Mouse (Mus musculus) right cerebral cortex, adult 2 months (tissue): ENCODE results near the gene Adnp.
"Not testable (repeated sequence)": the region's sequence is repeated elsewhere in the genome, so short reads cannot be mapped to it uniquely, and the experiment has no call there.

Source experiments
- DNase-seq, 2 experiments: peaks; one replicate each; pipeline ENCODE4 v3.0.0; 2021 to 2022; ENCODE audit warnings: low spot score in 2 of 2

Adnp gene

DNA sequence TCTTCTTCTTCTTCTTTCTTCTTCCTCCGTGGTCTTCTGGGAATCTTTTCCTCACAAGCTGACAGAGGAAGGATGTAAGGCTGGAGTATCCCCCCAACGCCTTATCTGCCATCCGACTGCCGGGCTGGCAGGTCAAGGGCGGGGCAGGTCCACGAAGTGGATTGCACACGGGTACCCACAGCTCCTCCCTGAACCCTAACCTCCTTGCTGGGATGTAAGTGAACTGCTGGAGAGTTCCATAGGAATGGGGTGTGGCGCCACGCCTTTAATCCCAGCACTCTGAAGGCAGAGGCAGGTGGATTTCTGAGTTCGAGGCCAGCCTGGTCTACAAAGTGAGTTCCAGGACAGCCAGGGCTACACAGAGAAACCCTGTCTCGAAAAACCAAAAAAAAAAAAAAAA lies 48.9 kb downstream of the Adnp start:
- DNase-seq = not testable (repeated sequence)

DNA sequence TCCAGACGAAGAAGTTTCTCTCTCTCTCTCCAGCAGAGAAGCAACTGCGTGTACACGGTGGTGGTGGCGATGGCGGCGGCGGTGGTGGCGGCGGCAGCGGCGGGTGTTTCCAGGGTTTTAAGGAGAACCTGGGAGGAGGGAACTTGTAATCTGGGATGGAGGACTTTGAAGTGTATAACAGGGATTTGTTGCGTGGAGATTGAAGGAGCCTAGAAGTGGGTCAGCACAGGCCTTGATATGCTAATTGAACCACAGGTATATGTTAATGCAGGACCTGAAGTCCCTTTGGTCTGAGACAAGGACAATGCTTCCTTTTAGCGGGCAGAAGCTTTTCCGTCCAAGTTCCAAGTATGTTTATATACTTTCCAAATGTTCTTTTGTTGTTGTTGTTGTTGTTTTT lies 50.6 kb downstream of the Adnp start:
- DNase-seq = no peak

DNA sequence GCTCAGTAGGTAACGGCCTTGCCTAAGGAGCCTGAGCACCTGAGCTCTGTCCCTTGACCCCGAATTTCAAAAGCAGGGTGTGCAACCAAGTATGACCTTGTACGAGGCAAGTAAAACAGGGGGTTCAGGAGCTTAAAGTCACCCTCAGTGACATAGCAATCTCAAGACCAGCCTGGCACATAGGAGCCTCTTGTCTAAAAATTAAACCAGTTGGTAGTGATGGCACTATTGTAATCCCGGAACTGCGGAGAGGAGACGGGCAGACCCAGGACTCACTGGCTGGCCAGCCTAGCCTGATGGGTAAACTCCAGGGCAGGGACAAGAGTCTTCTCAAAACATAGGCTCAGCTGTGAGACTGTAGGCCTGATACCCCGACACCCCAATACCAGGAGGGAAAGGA lies 51.2 kb downstream of the Adnp start:
- DNase-seq = no peak

DNA sequence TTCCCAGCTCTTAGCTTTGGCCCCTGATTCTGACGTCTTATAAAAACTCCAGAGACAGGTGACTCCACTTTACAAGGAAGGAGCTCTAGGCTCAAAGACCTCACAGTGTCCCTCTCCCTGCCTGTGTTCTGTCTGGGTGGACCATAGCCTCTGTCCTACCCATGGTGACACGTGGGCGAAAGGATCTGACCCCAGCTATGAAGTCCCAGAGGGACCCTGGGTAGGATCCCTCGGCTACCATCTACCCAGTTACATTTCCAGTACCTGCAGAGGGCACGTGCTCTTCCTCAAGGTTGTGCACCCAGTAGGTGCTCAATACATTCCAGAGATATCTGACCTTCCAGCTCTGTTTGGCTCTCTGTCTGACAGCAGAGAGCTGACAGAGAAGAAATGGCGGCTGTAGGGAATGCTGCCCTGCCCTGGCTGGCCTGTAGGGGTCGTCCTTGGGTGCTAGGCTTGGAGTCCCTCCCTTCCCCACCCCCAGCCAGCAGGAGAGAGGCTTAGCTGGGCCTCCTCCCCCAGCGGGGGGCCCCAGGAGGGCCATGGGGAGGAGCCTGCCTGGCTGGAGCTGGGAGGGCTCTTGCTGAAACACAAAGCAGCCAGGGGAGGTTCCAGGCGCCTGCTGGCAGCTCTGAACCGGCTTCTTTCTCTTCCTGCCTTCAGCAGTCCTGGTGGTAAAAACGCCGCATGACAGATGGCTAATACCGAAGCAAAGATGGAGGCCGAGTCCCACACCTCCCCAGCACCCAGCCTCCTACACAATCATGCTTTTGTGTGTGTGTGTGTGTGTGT lies 52.6 kb downstream of the Adnp start:
- DNase-seq = peak; percentile 29 to 37

DNA sequence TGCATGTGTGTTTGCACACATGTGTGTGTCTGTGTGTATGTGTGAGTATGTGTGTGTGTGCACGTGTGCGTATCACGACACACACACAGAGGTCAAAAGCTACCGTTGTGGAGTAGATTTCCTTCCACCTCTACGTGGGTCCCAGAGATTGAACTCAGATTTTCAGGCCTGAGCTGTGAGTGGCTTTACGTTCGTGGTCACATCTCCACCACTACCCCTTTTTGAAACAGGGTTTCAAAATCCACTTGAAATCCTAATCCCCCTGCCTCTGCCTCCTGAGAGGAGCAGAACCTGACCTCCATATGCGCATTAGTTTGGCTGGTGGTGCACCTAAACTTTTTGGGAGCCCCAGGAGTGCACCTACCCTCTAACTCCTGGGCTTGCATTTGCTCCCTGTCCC lies 57.7 kb downstream of the Adnp start:
- DNase-seq = no peak

DNA sequence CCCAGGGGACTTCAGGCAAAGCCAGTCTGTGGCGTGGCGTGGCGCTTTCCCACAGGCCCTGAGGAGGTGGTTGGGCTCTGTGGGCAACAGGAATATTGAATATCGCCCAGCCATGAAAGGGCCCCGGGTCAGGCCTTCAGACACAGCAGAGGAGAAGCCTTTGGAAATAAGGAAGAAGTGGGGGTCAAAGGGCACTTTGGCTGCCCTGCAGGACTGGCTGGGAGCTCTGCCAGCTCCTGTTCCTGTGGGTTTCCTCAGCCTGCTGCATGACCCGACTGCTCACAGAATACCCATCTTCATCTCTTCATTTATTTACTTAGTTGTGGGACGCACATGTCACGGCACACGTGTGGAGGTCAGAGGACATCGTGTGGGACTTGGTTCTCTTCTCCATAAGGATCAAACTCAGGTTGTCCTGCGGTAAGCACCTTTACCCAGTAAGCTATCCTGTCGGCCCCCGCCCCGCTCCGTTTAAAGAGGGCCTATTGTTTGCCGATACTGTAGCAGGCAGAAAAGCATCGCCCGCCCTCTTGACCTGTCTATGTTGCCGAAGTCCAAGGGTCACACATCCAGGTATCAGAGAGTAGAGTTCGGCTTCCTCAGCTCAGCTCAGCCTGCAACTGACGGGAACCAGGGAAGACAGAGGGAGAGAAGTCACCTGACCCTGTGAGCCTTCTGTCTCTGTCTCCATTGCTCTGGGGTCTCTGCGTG lies 59.0 kb downstream of the Adnp start:
- no peak for DNase-seq

DNA sequence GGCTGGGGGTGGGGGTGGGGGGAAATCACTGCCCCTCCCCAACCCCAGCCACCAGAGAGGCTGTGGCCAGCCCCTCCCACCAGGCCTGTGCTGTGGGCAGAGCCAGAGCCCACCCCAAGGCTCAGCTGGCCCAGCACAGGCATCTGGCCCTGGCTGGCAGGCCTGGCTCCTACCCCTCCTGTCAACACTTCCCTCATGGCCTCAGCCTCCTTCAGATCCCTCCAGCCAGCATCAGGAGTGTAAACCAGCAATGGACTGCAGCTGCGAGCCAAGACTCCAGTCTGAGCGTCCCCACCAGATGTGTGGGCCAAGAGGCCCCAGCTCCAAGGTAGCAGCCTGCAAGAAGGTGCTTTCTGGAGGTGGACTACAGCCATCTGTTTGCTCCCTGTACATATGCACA lies 61.5 kb downstream of the Adnp start:
- no peak for DNase-seq

DNA sequence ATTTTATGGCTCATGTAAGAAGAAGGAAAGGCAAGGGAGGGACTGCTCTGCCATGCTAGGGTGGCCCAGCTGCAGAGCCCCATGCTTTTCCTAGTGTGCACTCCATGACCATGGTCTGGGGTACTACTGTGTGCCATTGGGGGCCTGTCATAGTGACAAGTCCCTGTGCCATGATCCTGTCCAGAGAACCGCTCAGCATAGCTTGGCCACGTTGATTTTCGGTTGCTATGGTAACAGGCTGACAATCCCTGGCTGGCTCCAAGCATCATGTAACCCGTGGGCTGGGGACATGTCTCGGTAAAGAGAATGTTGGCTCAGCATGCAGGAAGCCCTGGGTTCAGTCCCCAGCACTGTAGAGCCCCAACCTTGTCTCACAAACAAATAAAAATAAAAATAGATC lies 63.1 kb downstream of the Adnp start:
- DNase-seq = no peak

DNA sequence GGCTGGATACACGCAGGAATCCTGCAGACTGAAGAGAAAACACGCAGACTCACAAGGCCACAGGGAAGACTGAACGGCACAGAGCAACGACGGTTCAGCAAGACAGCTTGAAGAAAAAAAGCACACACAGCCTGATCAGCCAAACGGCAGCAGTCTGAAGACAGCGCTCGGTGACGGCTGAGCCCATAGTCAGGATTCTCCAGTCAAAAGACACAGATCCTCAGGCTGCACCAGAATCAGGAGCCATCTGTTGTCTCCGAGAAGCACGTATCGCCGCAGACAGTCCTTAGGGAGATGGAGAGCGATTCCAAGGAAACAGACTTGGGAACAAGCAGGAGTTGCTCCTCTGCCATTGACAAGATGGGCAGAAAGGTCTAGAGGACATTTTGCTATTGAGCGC lies 69.8 kb downstream of the Adnp start:
- peak in 1 of 2 experiments; percentile 53 for DNase-seq
